8 mouse cellular contexts compared by ENCODE assay signal in genomic region chr5:129864467-129864866, GRCm38 (mm10). TPM values are rescaled to one million over a fixed set of nuclear protein-coding genes. Genes with fewer than 3 reads are reported as not detected.
DNase-seq lines count a peak whose midpoint lies in the region; ATAC-seq and TF ChIP-seq lines count a peak whose summit lies in the region.

No protein-coding gene starts in this region.

- intact Hi-C loops in left cerebral cortex, postnatal 36 days (cut with DNase I) = no loop called here

- WGBS in hindbrain, embryonic 11.5 days = 11% methylated on average over 18 of the region's 18 CpGs
- 11% methylated on average over 18 of the region's 18 CpGs for WGBS in hindbrain, embryonic 12.5 days
- 8% methylated on average over 18 of the region's 18 CpGs for WGBS in hindbrain, postnatal 0 days

- H3K9ac ChIP-seq in hindbrain, embryonic 11.5 days (ENCODE audit: low read depth, low read length) = 0 out of 2 replicates have a peak overlapping the region, but pooled peaks have one; percentile 16
- no peak overlapping the region for H3K9ac ChIP-seq in hindbrain, embryonic 12.5 days
- no peak overlapping the region for H3K9ac ChIP-seq in hindbrain, postnatal 0 days (replicated peaks; ENCODE audit: low read length)

- no peak overlapping the region for H3K4me3 ChIP-seq in hindbrain, embryonic 11.5 days (ENCODE audit: low read depth, low read length)
- H3K4me3 ChIP-seq in hindbrain, embryonic 12.5 days = no peak overlapping the region
- H3K4me3 ChIP-seq in hindbrain, postnatal 0 days (ENCODE audit: low read length) = no peak overlapping the region

- no peak for ATAC-seq in hindbrain, embryonic 11.5 days (ENCODE audit: low FRiP score)
- no peak for ATAC-seq in hindbrain, embryonic 12.5 days (ENCODE audit: low FRiP score)
- 0 out of 2 replicates have a peak, but pooled peaks have one; percentile 39 for ATAC-seq in erythroid progenitor cell, adult 5-6 weeks (replicated peaks; ENCODE audit: low FRiP score, poor library complexity, severe bottlenecking)
- 0 out of 2 replicates have a peak, but pooled peaks have one; percentile 43 for ATAC-seq in hindbrain, postnatal 0 days

- H3K27ac ChIP-seq in hindbrain, embryonic 11.5 days (ENCODE audit: low read depth, low read length) = no peak overlapping the region
- no peak overlapping the region for H3K27ac ChIP-seq in hindbrain, embryonic 12.5 days
- H3K27ac ChIP-seq in hindbrain, postnatal 0 days = no peak overlapping the region

- peak; percentile 62 for TF ChIP-seq CTCF in hindbrain, postnatal 0 days (IDR thresholded peaks at IDR 0.05; ENCODE audit: low read depth)

- H3K27me3 ChIP-seq in hindbrain, embryonic 11.5 days (ENCODE audit: control insufficient read depth, insufficient read depth, low read length) = no peaks in the 10 kb centered on the region
- H3K27me3 ChIP-seq in hindbrain, embryonic 12.5 days = no peaks in the 10 kb centered on the region
- no peaks in the 10 kb centered on the region for H3K27me3 ChIP-seq in hindbrain, postnatal 0 days (ENCODE audit: insufficient read depth, low read length)

- peaks cover 4% of the 10 kb centered on the region; the same call in 1 of the 2 replicates for H3K36me3 ChIP-seq in hindbrain, embryonic 11.5 days (ENCODE audit: control insufficient read depth, insufficient read depth, low read length)
- H3K36me3 ChIP-seq in hindbrain, embryonic 12.5 days = peaks cover 33% of the 10 kb centered on the region
- peaks cover 25% of the 10 kb centered on the region for H3K36me3 ChIP-seq in hindbrain, postnatal 0 days (ENCODE audit: insufficient read depth, low read length)

- H3K9me3 ChIP-seq in hindbrain, embryonic 11.5 days (ENCODE audit: control insufficient read depth, low read length) = no peaks in the 10 kb centered on the region
- no peaks in the 10 kb centered on the region for H3K9me3 ChIP-seq in hindbrain, embryonic 12.5 days (replicated peaks)
- no peaks in the 10 kb centered on the region for H3K9me3 ChIP-seq in hindbrain, postnatal 0 days (ENCODE audit: low read length)

- peak; percentile 57 for DNase-seq in hindbrain, embryonic 11.5 days (ENCODE audit: low spot score)
- DNase-seq in ZHBTc4 (ENCODE audit: low read depth, low spot score) = peak; percentile 83
- DNase-seq in hindbrain, postnatal 0 days (ENCODE audit: low spot score) = peak; percentile 57
- peak; percentile 25 to 37 for DNase-seq in left cerebral cortex, postnatal 36 days (ENCODE audit: low spot score in 2 of 2)
- DNase-seq in mesoderm, embryonic 11.5 days (ENCODE audit: low read depth, low spot score) = peak; percentile 48
- peak; percentile 52 for DNase-seq in thymus, postnatal 14 days

- no peak overlapping the region; the same call in 1 of the 2 replicates for H3K4me2 ChIP-seq in hindbrain, embryonic 11.5 days (replicated peaks; ENCODE audit: low read depth, low read length)
- no peak overlapping the region for H3K4me2 ChIP-seq in hindbrain, embryonic 12.5 days (replicated peaks)
- H3K4me2 ChIP-seq in hindbrain, postnatal 0 days (ENCODE audit: low read depth, low read length) = 0 out of 2 replicates have a peak overlapping the region, but pooled peaks have one; percentile 16

- H3K4me1 ChIP-seq in hindbrain, embryonic 11.5 days (replicated peaks; ENCODE audit: control insufficient read depth, insufficient read depth, low read length) = no peaks in the 10 kb centered on the region
- peaks cover 3% of the 10 kb centered on the region; the same call in 1 of the 2 replicates for H3K4me1 ChIP-seq in hindbrain, embryonic 12.5 days
- no peaks in the 10 kb centered on the region; the same call in 1 of the 2 replicates for H3K4me1 ChIP-seq in hindbrain, postnatal 0 days (ENCODE audit: insufficient read depth, low read length)

RNA-seq across cellular contexts. Expression of gene Sumf2, which starts 17.7 kb away (rescaled TPM):
- polyA plus RNA-seq in hindbrain, embryonic 11.5 days (2014; fragmentation: Nextera tagmentation; extraction: Ambion mirVana) = 45.4 and 48.7 TPM in 2 replicates
- 56.8 and 61.3 TPM in 2 replicates for polyA plus RNA-seq in hindbrain, embryonic 12.5 days (2016; fragmentation: Nextera tagmentation; extraction: Ambion mirVana)
- total RNA-seq in erythroid progenitor cell, adult 5-6 weeks (2015; ENCODE audit: low replicate concordance) = 1.8 and 14.7 TPM in 2 replicates
- total RNA-seq in erythroid progenitor cell, adult 5-6 weeks (2017; ENCODE audit: low replicate concordance) = 6.7 TPM in 1 of 2 replicates, not detected in the other
- 21.8 and 23.2 TPM in 2 replicates for total RNA-seq in hindbrain, postnatal 0 days (2014; rRNA removed)
- polyA plus RNA-seq in hindbrain, postnatal 0 days (2015; fragmentation: Nextera tagmentation; extraction: Ambion mirVana) = 25.2 and 29.4 TPM in 2 replicates
- 10 to 100 TPM; 17.3 to 22.5 TPM for total RNA-seq in left cerebral cortex, postnatal 36 days (2021)

RNA-seq across cellular contexts. Expression of gene Chchd2, which starts 22.8 kb away (rescaled TPM):
- 935 and 992 TPM in 2 replicates for polyA plus RNA-seq in hindbrain, embryonic 11.5 days (2014; fragmentation: Nextera tagmentation; extraction: Ambion mirVana)
- polyA plus RNA-seq in hindbrain, embryonic 12.5 days (2016; fragmentation: Nextera tagmentation; extraction: Ambion mirVana) = 714 and 768 TPM in 2 replicates
- total RNA-seq in erythroid progenitor cell, adult 5-6 weeks (2015; ENCODE audit: low replicate concordance) = 111 and 174 TPM in 2 replicates
- total RNA-seq in erythroid progenitor cell, adult 5-6 weeks (2017; ENCODE audit: low replicate concordance) = 57.6 and 102 TPM in 2 replicates
- 1,207 and 1,381 TPM in 2 replicates for total RNA-seq in hindbrain, postnatal 0 days (2014; rRNA removed)
- 877 TPM in 2 replicates for polyA plus RNA-seq in hindbrain, postnatal 0 days (2015; fragmentation: Nextera tagmentation; extraction: Ambion mirVana)
- 100 to 1,000 TPM; 406 to 444 TPM for total RNA-seq in left cerebral cortex, postnatal 36 days (2021)

RNA-seq across cellular contexts. Expression of gene Zbed5, which starts 31.1 kb away (rescaled TPM):
- polyA plus RNA-seq in hindbrain, embryonic 11.5 days (2014; fragmentation: Nextera tagmentation; extraction: Ambion mirVana) = 8.2 and 9.2 TPM in 2 replicates
- polyA plus RNA-seq in hindbrain, embryonic 12.5 days (2016; fragmentation: Nextera tagmentation; extraction: Ambion mirVana) = 10.9 and 12.4 TPM in 2 replicates
- 3.4 TPM in 1 of 2 replicates, not detected in the other for total RNA-seq in erythroid progenitor cell, adult 5-6 weeks (2015; ENCODE audit: low replicate concordance)
- total RNA-seq in erythroid progenitor cell, adult 5-6 weeks (2017; ENCODE audit: low replicate concordance) = 0.51 TPM in 1 of 2 replicates, not detected in the other
- total RNA-seq in hindbrain, postnatal 0 days (2014; rRNA removed) = 9.6 and 10.4 TPM in 2 replicates
- 7.4 and 7.9 TPM in 2 replicates for polyA plus RNA-seq in hindbrain, postnatal 0 days (2015; fragmentation: Nextera tagmentation; extraction: Ambion mirVana)
- total RNA-seq in left cerebral cortex, postnatal 36 days (2021) = 1 to 10 TPM; 5.1 to 5.6 TPM

RNA-seq across cellular contexts. Expression of gene Phkg1, which starts 33.9 kb away (rescaled TPM):
- polyA plus RNA-seq in hindbrain, embryonic 11.5 days (2014; fragmentation: Nextera tagmentation; extraction: Ambion mirVana) = 0.07 and 0.14 TPM in 2 replicates
- polyA plus RNA-seq in hindbrain, embryonic 12.5 days (2016; fragmentation: Nextera tagmentation; extraction: Ambion mirVana) = 0.34 and 0.46 TPM in 2 replicates
- total RNA-seq in erythroid progenitor cell, adult 5-6 weeks (2015; ENCODE audit: low replicate concordance) = not detected in 2 replicates
- total RNA-seq in erythroid progenitor cell, adult 5-6 weeks (2017; ENCODE audit: low replicate concordance) = 0.61 TPM in 1 of 2 replicates, not detected in the other
- 2.0 and 3.6 TPM in 2 replicates for total RNA-seq in hindbrain, postnatal 0 days (2014; rRNA removed)
- polyA plus RNA-seq in hindbrain, postnatal 0 days (2015; fragmentation: Nextera tagmentation; extraction: Ambion mirVana) = 1.7 and 3.3 TPM in 2 replicates
- total RNA-seq in left cerebral cortex, postnatal 36 days (2021) = 10 to 100 TPM; 13.8 to 16.3 TPM

RNA-seq across cellular contexts. Expression of gene Nupr1l, which starts 43.9 kb away (rescaled TPM):
- polyA plus RNA-seq in hindbrain, embryonic 11.5 days (2014; fragmentation: Nextera tagmentation; extraction: Ambion mirVana) = 5.1 and 5.7 TPM in 2 replicates
- 4.7 and 6.6 TPM in 2 replicates for polyA plus RNA-seq in hindbrain, embryonic 12.5 days (2016; fragmentation: Nextera tagmentation; extraction: Ambion mirVana)
- not detected in 2 replicates for total RNA-seq in erythroid progenitor cell, adult 5-6 weeks (2015; ENCODE audit: low replicate concordance)
- 0.64 TPM in 1 of 2 replicates, not detected in the other for total RNA-seq in erythroid progenitor cell, adult 5-6 weeks (2017; ENCODE audit: low replicate concordance)
- 3.5 and 4.1 TPM in 2 replicates for total RNA-seq in hindbrain, postnatal 0 days (2014; rRNA removed)
- 6.0 and 6.1 TPM in 2 replicates for polyA plus RNA-seq in hindbrain, postnatal 0 days (2015; fragmentation: Nextera tagmentation; extraction: Ambion mirVana)
- total RNA-seq in left cerebral cortex, postnatal 36 days (2021) = 1 to 10 TPM; 1.1 to 3.8 TPM

Comparison
In these comparisons a context has a peak if more than half of its experiments do, and no peak if none do; other contexts are left out.
1. ATAC-seq: peak in erythroid progenitor cell, adult 5-6 weeks (single experiment) and hindbrain, postnatal 0 days (single experiment); none in hindbrain, embryonic 11.5 days (single experiment) and hindbrain, embryonic 12.5 days (single experiment).
2. DNase-seq: peak in every context shown above with its lines; median percentile 83 in ZHBTc4; 57 in hindbrain, embryonic 11.5 days; 57 in hindbrain, postnatal 0 days; 52 in thymus, postnatal 14 days; 48 in mesoderm, embryonic 11.5 days; 31 in left cerebral cortex, postnatal 36 days.